Mouse (Mus musculus) stomach, embryonic 15.5 days (tissue): ENCODE data around the gene Cab39l. TPM values are rescaled to one million over a fixed set of nuclear protein-coding genes. Genes with fewer than 3 reads are reported as not detected.

Experiments
- ATAC-seq: fragments of 200-750 bp; cut with Nextera tagmentation; 2 replicates; pipeline ENCODE4 v1.8.0; 2017; ENCODE audit warnings: low read depth, moderate number of reproducible peaks, moderate TSS enrichment; ENCODE audit not compliant: insufficient read depth, low FRiP score
- H3K27ac ChIP-seq: fragments of 300-500 bp; sonication (generic); 2 replicates; pipeline ENCODE4 v1.5.1; 2015; ENCODE audit warnings: mild to moderate bottlenecking, inconsistent platforms
- H3K27me3 ChIP-seq: fragments of 300-500 bp; sonication (generic); replicated peaks from 2 replicates; pipeline ENCODE4 v1.6.1; 2015; ENCODE audit warnings: inconsistent platforms
- H3K36me3 ChIP-seq: fragments of 300-500 bp; sonication (generic); 2 replicates; pipeline ENCODE4 v1.6.1; 2015; ENCODE audit warnings: inconsistent platforms
- H3K4me1 ChIP-seq: fragments of 300-500 bp; sonication (generic); 2 replicates; pipeline ENCODE4 v1.6.1; 2015; ENCODE audit warnings: inconsistent platforms
- H3K4me2 ChIP-seq: fragments of 300-500 bp; sonication (generic); 2 replicates; pipeline ENCODE4 v1.6.1; 2015; ENCODE audit warnings: mild to moderate bottlenecking, inconsistent platforms
- H3K4me3 ChIP-seq: fragments of 300-500 bp; sonication (generic); replicated peaks from 2 replicates; pipeline ENCODE4 v1.5.1; 2015; ENCODE audit warnings: inconsistent platforms
- H3K9ac ChIP-seq: fragments of 300-500 bp; sonication (generic); 2 replicates; pipeline ENCODE4 v1.6.1; 2015; ENCODE audit warnings: inconsistent platforms
- H3K9me3 ChIP-seq: fragments of 300-500 bp; sonication (generic); 2 replicates; pipeline ENCODE4 v1.6.1; 2016; ENCODE audit warnings: inconsistent platforms
- WGBS: fragments of 180-500 bp; shearing (Covaris S2); methylation state at CpG from one replicate; pipeline ENCODE4 v1.1.7; 2015; 5-methylcytosine and 5-hydroxymethylcytosine counted together
- polyA plus RNA-seq: library from polyadenylated mRNA; unstranded; fragments of >200 nt; fragmentation: Nextera tagmentation; extraction: Ambion mirVana; gene quantifications from 2 replicates; pipeline ENCODE4 v1.2.1, GENCODE M21; 2015

Cab39l gene
- polyA plus RNA-seq, 1 experiment from 2014 or later = 36.2 TPM

- Histone ChIP-seq H3K4me1 (peaks cover 22% of the 10 kb centered on the region), H3K27me3 (0 out of 2 replicates have a peak, but pooled peaks cover 14% of the 10 kb centered on the region), H3K9ac (peak within 1 kb of the TSS; percentile 48; the same call in 1 of the 2 replicates), H3K36me3 (no peaks in the 10 kb centered on the region), H3K4me3 (peak within 1 kb of the TSS; percentile 68), H3K4me2 (peak within 1 kb of the TSS; percentile 75), H3K9me3 (no peaks in the 10 kb centered on the region), H3K27ac (peak within 1 kb of the TSS; percentile 76)
- ATAC-seq = peak; percentile 89
- under 1% methylated on average over 56 of the region's 65 CpGs for WGBS
Observed at GRCm38 (mm10) chr14:59625158-59625805, 184.5 kb downstream of the Cab39l start, which contains the start of gene Shisa2. Gene Shisa2 (plus strand): TSS chr14:59625308.

GRCm38 (mm10) chr14:59625806-59626364 lies 185.1 kb downstream of the Cab39l start:
- peak overlapping the region; percentile 76 for H3K27ac ChIP-seq
- peak overlapping the region; percentile 68 for H3K4me3 ChIP-seq
- ATAC-seq = 0 out of 2 replicates have a peak, but pooled peaks have one; percentile 36
- H3K9me3 ChIP-seq = no peaks in the 10 kb centered on the region
- H3K9ac ChIP-seq = peak overlapping the region; percentile 48; the same call in 1 of the 2 replicates
- WGBS = under 1% methylated on average over 51 of the region's 51 CpGs
- H3K36me3 ChIP-seq = no peaks in the 10 kb centered on the region
- 0 out of 2 replicates have a peak, but pooled peaks cover 14% of the 10 kb centered on the region for H3K27me3 ChIP-seq
- peaks cover 22% of the 10 kb centered on the region for H3K4me1 ChIP-seq
- H3K4me2 ChIP-seq = peak overlapping the region; percentile 75

- no peak overlapping the region for H3K27ac ChIP-seq
- 35% methylated on average over 8 of the region's 8 CpGs for WGBS
- peak overlapping the region; percentile 75 for H3K4me2 ChIP-seq
- H3K36me3 ChIP-seq = no peaks in the 10 kb centered on the region
- H3K27me3 ChIP-seq = 0 out of 2 replicates have a peak, but pooled peaks cover 14% of the 10 kb centered on the region
- no peak for ATAC-seq
- H3K9ac ChIP-seq = no peak overlapping the region
- H3K4me3 ChIP-seq = peak overlapping the region; percentile 68
- H3K9me3 ChIP-seq = no peaks in the 10 kb centered on the region
- peaks cover 22% of the 10 kb centered on the region for H3K4me1 ChIP-seq
Observed at GRCm38 (mm10) chr14:59626711-59627110, 185.9 kb downstream of the Cab39l start.

- peak overlapping the region; percentile 75 for H3K4me2 ChIP-seq
- 40% methylated on average over 9 of the region's 9 CpGs for WGBS
- H3K4me3 ChIP-seq = peak overlapping the region; percentile 68
- no peaks in the 10 kb centered on the region for H3K36me3 ChIP-seq
- H3K27me3 ChIP-seq = 0 out of 2 replicates have a peak, but pooled peaks cover 14% of the 10 kb centered on the region
- no peaks in the 10 kb centered on the region for H3K9me3 ChIP-seq
- no peak overlapping the region for H3K9ac ChIP-seq
- H3K27ac ChIP-seq = no peak overlapping the region
- peaks cover 22% of the 10 kb centered on the region for H3K4me1 ChIP-seq
- ATAC-seq = no peak
Observed at GRCm38 (mm10) chr14:59627142-59627680, 186.4 kb downstream of the Cab39l start.

- H3K4me1 ChIP-seq = peaks cover 22% of the 10 kb centered on the region
- ATAC-seq = 0 out of 2 replicates have a peak, but pooled peaks have one; percentile 12
- no peak overlapping the region for H3K27ac ChIP-seq
- no peak overlapping the region for H3K9ac ChIP-seq
- no peaks in the 10 kb centered on the region for H3K9me3 ChIP-seq
- H3K36me3 ChIP-seq = no peaks in the 10 kb centered on the region
- 54% methylated on average over 7 of the region's 7 CpGs for WGBS
- H3K4me2 ChIP-seq = peak overlapping the region; percentile 75
- 0 out of 2 replicates have a peak, but pooled peaks cover 14% of the 10 kb centered on the region for H3K27me3 ChIP-seq
- peak overlapping the region; percentile 68 for H3K4me3 ChIP-seq
Observed at GRCm38 (mm10) chr14:59627823-59628222, 187.1 kb downstream of the Cab39l start.

- 91% methylated on average over 15 of the region's 15 CpGs for whole genome bisulfite sequencing
Observed at GRCm38 (mm10) chr14:59629308-59629707, 188.5 kb downstream of the Cab39l start.

GRCm38 (mm10) chr14:59630096-59630495 lies 189.3 kb downstream of the Cab39l start:
- WGBS = 92% methylated on average over 9 of the region's 9 CpGs

More at GRCm38 (mm10) chr14:59629308-59629707, 188.5 kb downstream of the Cab39l start:
- H3K27me3 ChIP-seq = 0 out of 2 replicates have a peak, but pooled peaks cover 14% of the 10 kb centered on the region
- H3K4me3 ChIP-seq = no peak overlapping the region
- H3K4me1 ChIP-seq = peaks cover 22% of the 10 kb centered on the region
- no peaks in the 10 kb centered on the region for H3K36me3 ChIP-seq
- no peak overlapping the region for H3K4me2 ChIP-seq
- H3K27ac ChIP-seq = no peak overlapping the region
- no peaks in the 10 kb centered on the region for H3K9me3 ChIP-seq
- H3K9ac ChIP-seq = no peak overlapping the region
- no peak for ATAC-seq

GRCm38 (mm10) chr14:59632067-59632466 lies 191.3 kb downstream of the Cab39l start:
- Histone ChIP-seq H3K4me1 (peaks cover 9% of the 10 kb centered on the region; the same call in 1 of the 2 replicates), H3K9ac (no peak overlapping the region), H3K27me3 (0 out of 2 replicates have a peak, but pooled peaks cover 3% of the 10 kb centered on the region), H3K9me3 (no peaks in the 10 kb centered on the region), H3K27ac (no peak overlapping the region), H3K4me2 (no peak overlapping the region), H3K36me3 (no peaks in the 10 kb centered on the region), H3K4me3 (no peak overlapping the region)
- no peak for ATAC-seq
- 89% methylated on average over 6 of the region's 6 CpGs for WGBS

More at GRCm38 (mm10) chr14:59630096-59630495, 189.3 kb downstream of the Cab39l start:
- H3K27me3 ChIP-seq = 0 out of 2 replicates have a peak, but pooled peaks cover 14% of the 10 kb centered on the region
- no peaks in the 10 kb centered on the region for H3K36me3 ChIP-seq
- peaks cover 22% of the 10 kb centered on the region for H3K4me1 ChIP-seq
- no peaks in the 10 kb centered on the region for H3K9me3 ChIP-seq
- ATAC-seq = no peak
- H3K9ac ChIP-seq = no peak overlapping the region
- no peak overlapping the region for H3K4me3 ChIP-seq
- no peak overlapping the region for H3K4me2 ChIP-seq
- H3K27ac ChIP-seq = no peak overlapping the region

GRCm38 (mm10) chr14:59633295-59633898 lies 192.6 kb downstream of the Cab39l start:
- no peak for ATAC-seq
- H3K36me3 ChIP-seq = no peaks in the 10 kb centered on the region
- H3K9me3 ChIP-seq = no peaks in the 10 kb centered on the region
- H3K4me3 ChIP-seq = no peak overlapping the region
- H3K9ac ChIP-seq = no peak overlapping the region
- WGBS = 78% methylated on average over 5 of the region's 5 CpGs
- H3K27me3 ChIP-seq = no peaks in the 10 kb centered on the region
- H3K4me1 ChIP-seq = no peaks in the 10 kb centered on the region
- H3K27ac ChIP-seq = no peak overlapping the region
- H3K4me2 ChIP-seq = no peak overlapping the region

GRCm38 (mm10) chr14:59633988-59634387 lies 193.2 kb downstream of the Cab39l start:
- ATAC-seq = no peak
- H3K4me1 ChIP-seq = no peaks in the 10 kb centered on the region
- WGBS = 80% methylated on average over 9 of the region's 9 CpGs

More at GRCm38 (mm10) chr14:59633988-59634387, 193.2 kb downstream of the Cab39l start:
- no peak overlapping the region for H3K4me2 ChIP-seq
- no peak overlapping the region for H3K27ac ChIP-seq
- no peaks in the 10 kb centered on the region for H3K9me3 ChIP-seq
- no peak overlapping the region for H3K4me3 ChIP-seq
- H3K27me3 ChIP-seq = no peaks in the 10 kb centered on the region
- H3K9ac ChIP-seq = no peak overlapping the region
- H3K36me3 ChIP-seq = no peaks in the 10 kb centered on the region
